ENCODE assay signal across 8 mouse cellular contexts in the genomic region with DNA sequence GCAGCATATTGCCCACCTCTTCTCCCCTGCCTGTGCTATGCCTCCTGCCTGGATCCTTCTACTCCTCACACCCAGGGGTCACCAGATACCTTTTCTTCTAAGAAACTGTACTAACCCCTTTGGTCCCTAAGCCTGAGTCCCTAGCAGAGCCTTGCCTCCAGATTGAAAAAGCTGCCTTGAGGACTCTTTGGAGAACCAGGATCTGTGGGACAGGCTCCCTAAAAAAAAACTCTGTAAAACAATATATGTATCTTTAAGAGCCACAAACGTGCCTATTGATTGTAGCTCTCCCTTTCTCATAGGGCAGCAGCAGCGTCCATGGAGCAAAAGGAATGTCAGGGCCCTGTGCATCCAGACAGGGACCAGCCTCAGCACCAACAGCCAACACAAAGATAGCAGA. TPM values are rescaled to one million over a fixed set of nuclear protein-coding genes. Genes with fewer than 3 reads are reported as not detected.
DNase-seq lines count a peak whose midpoint lies in the region; ATAC-seq and TF ChIP-seq lines count a peak whose summit lies in the region.

A gene (plus strand): TSS at position 301 of the 400 bp plus-strand sequence.

- H3K9me3 ChIP-seq in heart, embryonic 11.5 days (replicated peaks; ENCODE audit: control insufficient read depth, low read length) = no peaks in the 10 kb centered on the region
- H3K9me3 ChIP-seq in G1E (replicated peaks) = no peaks in the 10 kb centered on the region
- no peaks in the 10 kb centered on the region for H3K9me3 ChIP-seq in heart, embryonic 16.5 days (replicated peaks; ENCODE audit: control insufficient read depth, low read length)
- H3K9me3 ChIP-seq in liver, embryonic 14.5 days (ENCODE audit: control insufficient read depth, low read length) = no peaks in the 10 kb centered on the region

- DNase-seq in heart, postnatal 4 days = no peak
- no peak for DNase-seq in G1E (ENCODE audit: low spot score)
- no peak for DNase-seq in liver, embryonic 14.5 days (ENCODE audit: low read depth in 3 of 3, low spot score in 3 of 3)
- no peak for DNase-seq in adipocyte (ENCODE audit: low spot score)
- DNase-seq in right cerebral cortex, adult 2 months (ENCODE audit: low spot score in 2 of 2) = no peak
- DNase-seq in urinary bladder, postnatal 4 days (ENCODE audit: low spot score in 2 of 2) = no peak

- peak within 1 kb of the TSS; percentile 97 for H3K4me2 ChIP-seq in heart, embryonic 11.5 days
- peak within 1 kb of the TSS; percentile 83 for H3K4me2 ChIP-seq in heart, embryonic 16.5 days (ENCODE audit: low read depth, low read length)
- H3K4me2 ChIP-seq in liver, embryonic 14.5 days (ENCODE audit: low read depth) = peak within 1 kb of the TSS; percentile 94

- peaks cover 38% of the 10 kb centered on the region for H3K4me1 ChIP-seq in heart, embryonic 11.5 days (ENCODE audit: control insufficient read depth, insufficient read depth, low read length)
- H3K4me1 ChIP-seq in G1E (ENCODE audit: insufficient read depth, low read depth, low read length) = peaks cover 45% of the 10 kb centered on the region
- peaks cover 47% of the 10 kb centered on the region for H3K4me1 ChIP-seq in heart, embryonic 16.5 days (ENCODE audit: control insufficient read depth, insufficient read depth, low read length)
- H3K4me1 ChIP-seq in liver, embryonic 14.5 days (replicated peaks; ENCODE audit: control insufficient read depth in 2 of 2, insufficient read depth in 2 of 2, low read length in 1 of 2) = peaks cover 12 to 31% of the 10 kb centered on the region in 2 experiments

- H3K9ac ChIP-seq in heart, embryonic 11.5 days (ENCODE audit: low read depth, low read length) = peak within 1 kb of the TSS; percentile 94
- H3K9ac ChIP-seq in heart, embryonic 16.5 days (ENCODE audit: low read length) = peak within 1 kb of the TSS; percentile 96
- peak within 1 kb of the TSS; percentile 83 for H3K9ac ChIP-seq in liver, embryonic 14.5 days (replicated peaks)

- 59% methylated on average over 2 of the region's 2 CpGs for WGBS in heart, embryonic 11.5 days (ENCODE audit: insufficient replicate concordance)
- 47% methylated on average over 2 of the region's 2 CpGs for WGBS in heart, embryonic 16.5 days
- 73% methylated on average over 2 of the region's 2 CpGs for WGBS in liver, embryonic 14.5 days (ENCODE audit: insufficient replicate concordance)

- peak within 1 kb of the TSS; percentile 95; the same call in 1 of the 2 replicates for H3K4me3 ChIP-seq in heart, embryonic 11.5 days (ENCODE audit: low read depth, low read length)
- H3K4me3 ChIP-seq in G1E (ENCODE audit: low read depth, low read length) = peak within 1 kb of the TSS; percentile 6; the same call in 1 of the 2 replicates
- H3K4me3 ChIP-seq in heart, embryonic 16.5 days (ENCODE audit: low read length) = peak within 1 kb of the TSS; percentile 95
- peak within 1 kb of the TSS; percentile 11 to 84 for H3K4me3 ChIP-seq in liver, embryonic 14.5 days (ENCODE audit: insufficient read depth in 1 of 2, low read depth in 2 of 2, low read length in 2 of 2)

- TF ChIP-seq EP300 in liver, embryonic 14.5 days (IDR thresholded peaks at IDR 0.05; ENCODE audit: low read depth) = no peak

- H3K27ac ChIP-seq in heart, embryonic 11.5 days (ENCODE audit: low read depth, low read length) = peak within 1 kb of the TSS; percentile 16
- peak within 1 kb of the TSS; percentile 95 for H3K27ac ChIP-seq in heart, embryonic 16.5 days (ENCODE audit: low read length)
- H3K27ac ChIP-seq in liver, embryonic 14.5 days = peak within 1 kb of the TSS; percentile 53

- ATAC-seq in heart, embryonic 11.5 days (replicated peaks; ENCODE audit: insufficient number of reproducible peaks, low FRiP score, low TSS enrichment) = no peak
- ATAC-seq in G1E (ENCODE audit: extremely low read depth, insufficient number of reproducible peaks, low FRiP score, poor library complexity, severe bottlenecking) = no peak
- no peak for ATAC-seq in heart, embryonic 16.5 days (replicated peaks; ENCODE audit: extremely low read depth, insufficient read depth, low FRiP score)
- ATAC-seq in liver, embryonic 14.5 days (ENCODE audit: insufficient read depth) = no peak

- H3K36me3 ChIP-seq in heart, embryonic 11.5 days (ENCODE audit: control insufficient read depth, insufficient read depth, low read length) = peaks cover 12% of the 10 kb centered on the region
- peaks cover 63% of the 10 kb centered on the region for H3K36me3 ChIP-seq in G1E (replicated peaks)
- H3K36me3 ChIP-seq in heart, embryonic 16.5 days (ENCODE audit: control insufficient read depth, insufficient read depth) = peaks cover 11% of the 10 kb centered on the region
- peaks cover 16% of the 10 kb centered on the region for H3K36me3 ChIP-seq in liver, embryonic 14.5 days (replicated peaks; ENCODE audit: control insufficient read depth, insufficient read depth, low read depth)

- no peaks in the 10 kb centered on the region for H3K27me3 ChIP-seq in heart, embryonic 11.5 days (ENCODE audit: control insufficient read depth, insufficient read depth, low read length)
- H3K27me3 ChIP-seq in G1E (ENCODE audit: insufficient read depth, low read length) = no peaks in the 10 kb centered on the region
- H3K27me3 ChIP-seq in heart, embryonic 16.5 days (ENCODE audit: control insufficient read depth, insufficient read depth, low read length) = no peaks in the 10 kb centered on the region
- no peaks in the 10 kb centered on the region for H3K27me3 ChIP-seq in liver, embryonic 14.5 days (ENCODE audit: control insufficient read depth, insufficient read depth, low read length)

- TF ChIP-seq CTCF in G1E (IDR thresholded peaks at IDR 0.05; ENCODE audit: low read depth, low read length) = no peak
- TF ChIP-seq CTCF in liver, embryonic 14.5 days (IDR thresholded peaks at IDR 0.05; ENCODE audit: low read depth) = no peak

RNA-seq across cellular contexts. Expression of the gene that starts here (rescaled TPM):
- polyA plus RNA-seq in heart, embryonic 11.5 days (2014; fragmentation: Nextera tagmentation; extraction: Ambion mirVana) = 0.49 TPM in 1 of 2 replicates, not detected in the other
- total RNA-seq in heart, postnatal 4 days (2021) = 1 to 10 TPM in 1 of 2 experiments, under 1 TPM in 1; 0.88 to 1.5 TPM
- total RNA-seq in G1E (2014; fragmentation: Nextera tagmentation) = 1.8 and 2.6 TPM in 2 replicates
- 0.12 TPM in 1 of 2 replicates, not detected in the other for total RNA-seq in G1E (2017)
- 3.3 and 4.2 TPM in 2 replicates for polyA plus RNA-seq in G1E (2012)
- polyA plus RNA-seq in heart, embryonic 16.5 days (2015; fragmentation: Nextera tagmentation; extraction: Ambion mirVana) = 0.22 and 0.40 TPM in 2 replicates
- 0.90 and 1.1 TPM in 2 replicates for polyA plus RNA-seq in liver, embryonic 14.5 days (2012; rRNA removed)
- 0.04 TPM in 1 of 2 replicates, not detected in the other for polyA plus RNA-seq in liver, embryonic 14.5 days (2014; fragmentation: Nextera tagmentation; extraction: Ambion mirVana)

Comparison
In these comparisons a context has a peak if more than half of its experiments do, and no peak if none do; other contexts are left out.
1. H3K27ac ChIP-seq: peak in every context shown above with its lines; median percentile 95 in heart, embryonic 16.5 days; 53 in liver, embryonic 14.5 days; 16 in heart, embryonic 11.5 days.
2. H3K4me3 ChIP-seq: peak in every context shown above with its lines; median percentile 95 in heart, embryonic 11.5 days; 95 in heart, embryonic 16.5 days; 48 in liver, embryonic 14.5 days; 6 in G1E.